Mouse (Mus musculus): ENCODE data around the gene Gm18596.
"Not testable (repeated sequence)": the region's sequence is repeated elsewhere in the genome, so short reads cannot be mapped to it uniquely, and the experiment has no call there.

Gene Gm18596

GRCm38 (mm10) chr10:77720299-77720698 is 22.1 kb downstream of the Gm18596 start, which contains the start of gene Krtap12-1:
Gene Krtap12-1 (plus strand): TSS chr10:77720599.
- not testable (repeated sequence) for TF ChIP-seq GATA4 (IDR thresholded peaks at IDR 0.05; ENCODE audit: insufficient replicate concordance, low read length)

GRCm38 (mm10) chr10:77715507-77715906 is 26.9 kb downstream of the Gm18596 start, which contains the start of gene Gm10142:
Gene Gm10142 (plus strand): TSS chr10:77715807.
- no peak for TF ChIP-seq GATA4 (IDR thresholded peaks at IDR 0.05; ENCODE audit: insufficient replicate concordance, low read length)

GRCm38 (mm10) chr10:77713734-77714133 is 28.7 kb downstream of the Gm18596 start:
- TF ChIP-seq GATA4 (IDR thresholded peaks at IDR 0.05; ENCODE audit: insufficient replicate concordance, low read length), result no peak

GRCm38 (mm10) chr10:77711157-77711556 is 31.3 kb downstream of the Gm18596 start, which contains the start of gene Gm10024:
Gene Gm10024 (plus strand): TSS chr10:77711457.
- TF ChIP-seq GATA4 (IDR thresholded peaks at IDR 0.05; ENCODE audit: insufficient replicate concordance, low read length), result not testable (repeated sequence)

- TF ChIP-seq GATA4 (IDR thresholded peaks at IDR 0.05; ENCODE audit: insufficient replicate concordance, low read length), result no peak
These were observed 32.6 kb downstream of the Gm18596 start for GRCm38 (mm10) chr10:77709831-77710230.

- no peak for TF ChIP-seq GATA4 (IDR thresholded peaks at IDR 0.05; ENCODE audit: insufficient replicate concordance, low read length)
These were observed 36.1 kb downstream of the Gm18596 start, which contains the start of gene Gm10272 for GRCm38 (mm10) chr10:77706326-77706725. Gene Gm10272 (plus strand): TSS chr10:77706626.

DNA sequence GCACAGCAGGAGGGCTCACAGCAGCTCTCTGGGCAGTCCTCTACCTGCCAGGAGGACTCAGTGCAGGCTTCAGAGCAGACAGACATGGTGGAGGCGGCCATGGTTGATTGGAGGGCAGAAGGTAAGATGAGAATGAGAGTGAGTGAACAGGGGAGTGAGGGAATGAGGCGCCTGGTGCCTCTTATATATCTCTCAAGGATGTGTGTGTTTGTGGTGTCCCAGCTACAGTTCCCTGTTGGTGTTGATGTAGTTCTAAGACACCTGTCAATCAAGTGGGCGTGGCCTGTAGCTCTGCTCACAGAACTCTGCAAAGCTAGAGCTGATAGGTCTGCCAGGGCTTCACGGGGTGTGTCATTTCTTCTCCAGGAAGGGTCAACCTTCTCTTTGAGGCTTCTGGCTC is 45.3 kb downstream of the Gm18596 start, which contains the start of gene Gm9508:
Gene Gm9508, minus strand, starts transcription at position 101 of the 400 bp plus-strand sequence.
- no peak for TF ChIP-seq GATA4 (IDR thresholded peaks at IDR 0.05; ENCODE audit: insufficient replicate concordance, low read length)
